In the genomic region with DNA sequence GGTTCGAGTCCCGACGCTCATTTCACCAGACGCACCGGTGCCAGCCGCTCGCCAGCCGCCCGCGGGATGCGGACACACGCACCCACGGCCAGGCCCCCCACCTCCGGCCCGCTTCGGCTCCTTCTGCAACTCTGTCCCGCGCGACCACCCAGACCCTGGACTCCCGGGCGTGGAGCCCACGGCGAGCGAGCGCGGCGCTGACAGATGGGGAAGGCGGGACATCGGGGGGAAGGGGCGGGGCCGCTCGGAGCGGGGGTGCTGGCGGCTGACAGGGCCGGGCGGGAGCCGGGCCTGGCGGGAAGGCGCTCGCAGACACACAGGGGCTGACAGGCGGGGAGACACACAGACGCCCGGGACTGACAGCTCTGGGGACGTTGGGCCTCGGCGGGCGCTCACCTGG, we compare ENCODE assay signal across 8 mouse cellular contexts. TPM values are rescaled to one million over a fixed set of nuclear protein-coding genes. Genes with fewer than 3 reads are reported as not detected.
DNase-seq lines count a peak whose midpoint lies in the region; ATAC-seq lines count a peak whose summit lies in the region.

No protein-coding gene starts in this region.

- WGBS in hindbrain, embryonic 16.5 days, result 1% methylated on average over 37 of the region's 47 CpGs

- H3K4me2 ChIP-seq in hindbrain, embryonic 16.5 days (ENCODE audit: low read length), result peak overlapping the region; percentile 74

- DNase-seq in T-cell, adult 2 months (ENCODE audit: low spot score), result peak; percentile 62
- DNase-seq in cerebellum, postnatal 25 days, result peak; percentile 85 to 91
- peak; percentile 52 to 66 for DNase-seq in frontal cortex, postnatal 36 days (ENCODE audit: low spot score in 2 of 2)
- peak; percentile 40 to 47 for DNase-seq in left cerebral cortex, adult 8-10 months (ENCODE audit: low spot score in 2 of 2)
- DNase-seq in right cerebral cortex, adult 2 months (ENCODE audit: low spot score in 2 of 2), result peak; percentile 53 to 57
- DNase-seq in urinary bladder, postnatal 36 days (ENCODE audit: low spot score in 2 of 2), result peak; percentile 38 to 63

- no peaks in the 10 kb centered on the region for H3K27me3 ChIP-seq in hindbrain, embryonic 16.5 days (replicated peaks; ENCODE audit: control insufficient read depth, insufficient read depth, low read length)

- H3K27ac ChIP-seq in hindbrain, embryonic 16.5 days (ENCODE audit: low read depth, low read length), result peak overlapping the region; percentile 99

- ATAC-seq in hindbrain, embryonic 16.5 days, result peak; percentile 93
- peak; percentile 76 for ATAC-seq in megakaryocyte, adult 5-6 weeks (ENCODE audit: poor library complexity, severe bottlenecking)

- peaks cover 13% of the 10 kb centered on the region for H3K4me1 ChIP-seq in hindbrain, embryonic 16.5 days (ENCODE audit: control insufficient read depth, insufficient read depth, low read depth, low read length)

- H3K9ac ChIP-seq in hindbrain, embryonic 16.5 days (ENCODE audit: low read depth, low read length), result peak overlapping the region; percentile 99

- peak overlapping the region; percentile 84 for H3K4me3 ChIP-seq in hindbrain, embryonic 16.5 days (ENCODE audit: low read length)

- H3K9me3 ChIP-seq in hindbrain, embryonic 16.5 days (ENCODE audit: control insufficient read depth, low read length), result no peaks in the 10 kb centered on the region

- no peaks in the 10 kb centered on the region for H3K36me3 ChIP-seq in hindbrain, embryonic 16.5 days (ENCODE audit: control insufficient read depth, insufficient read depth, low read length)

RNA-seq across cellular contexts. Expression of gene Zhx3, which starts 0.4 kb away (rescaled TPM):
- polyA plus RNA-seq in hindbrain, embryonic 16.5 days (2015; fragmentation: Nextera tagmentation; extraction: Ambion mirVana), result 19.9 and 21.0 TPM in 2 replicates
- total RNA-seq in left cerebral cortex, adult 8-10 months (2022), result 10 to 100 TPM; 55.1 to 71.0 (median 64.2) TPM
- total RNA-seq in megakaryocyte, adult 5-6 weeks (2015), result 2.9 and 6.2 TPM in 2 replicates
- 2.8 and 3.9 TPM in 2 replicates for total RNA-seq in megakaryocyte, adult 5-6 weeks (2017)

RNA-seq across cellular contexts. Expression of gene Lpin3, which starts 8.1 kb away (rescaled TPM):
- polyA plus RNA-seq in hindbrain, embryonic 16.5 days (2015; fragmentation: Nextera tagmentation; extraction: Ambion mirVana), result 0.43 and 0.66 TPM in 2 replicates
- total RNA-seq in left cerebral cortex, adult 8-10 months (2022), result 1 to 10 TPM in 2 of 4 experiments, under 1 TPM in 2; 0.76 to 1.2 (median 1.0) TPM
- not detected in 2 replicates for total RNA-seq in megakaryocyte, adult 5-6 weeks (2015)
- not detected in 2 replicates for total RNA-seq in megakaryocyte, adult 5-6 weeks (2017)

RNA-seq across cellular contexts. Expression of gene Emilin3, which starts 39.7 kb away (rescaled TPM):
- polyA plus RNA-seq in hindbrain, embryonic 16.5 days (2015; fragmentation: Nextera tagmentation; extraction: Ambion mirVana), result 0.70 and 1.3 TPM in 2 replicates
- total RNA-seq in left cerebral cortex, adult 8-10 months (2022), result under 1 TPM; 0.19 to 0.51 (median 0.32) TPM
- total RNA-seq in megakaryocyte, adult 5-6 weeks (2015), result not detected in 2 replicates
- total RNA-seq in megakaryocyte, adult 5-6 weeks (2017), result not detected in 2 replicates

Comparison
In these comparisons a context has a peak if more than half of its experiments do, and no peak if none do; other contexts are left out.
1. Peak in every context shown above with its lines: DNase-seq, ATAC-seq, H3K4me3 ChIP-seq and H3K27ac ChIP-seq.
2. RNA of gene Zhx3, which starts 0.4 kb away (total RNA-seq): 55.1 to 71.0 TPM in left cerebral cortex, adult 8-10 months; 2.8 to 6.2 TPM in megakaryocyte, adult 5-6 weeks; every median in the first group is over 4 times any median in the second.